Mouse (Mus musculus): Measurements from ENCODE around the gene Cavin1. TPM values are rescaled to one million over a fixed set of nuclear protein-coding genes. Genes with fewer than 3 reads are reported as not detected.

Cavin1 gene
- total and polyA plus RNA-seq, 3 experiments, result 3.4 to 9.0 TPM; not detected in 1

GRCm38 (mm10) chr11:100957244-100957643, 13.4 kb downstream of the Cavin1 start (continued):
- TF ChIP-seq TBP (IDR thresholded peaks at IDR 0.05; ENCODE audit: low read depth, low read length), result no peak

- no peak for TF ChIP-seq USF1 (IDR thresholded peaks at IDR 0.05; ENCODE audit: low read depth, low read length)
- peak; percentile 45 for TF ChIP-seq RAD21 (IDR thresholded peaks at IDR 0.05; ENCODE audit: low read depth, low read length)
- TF ChIP-seq MYC (IDR thresholded peaks at IDR 0.05; ENCODE audit: low read depth, low read length), result peak; percentile 73; the same call in 1 of the 2 replicates
- peak; percentile 66 for TF ChIP-seq SMC3 (IDR thresholded peaks at IDR 0.05; ENCODE audit: low read depth, low read length)
- TF ChIP-seq ETS1 (IDR thresholded peaks at IDR 0.05; ENCODE audit: low read depth, low read length), result no peak
- peak; percentile 58 for TF ChIP-seq ZC3H11A (IDR thresholded peaks at IDR 0.05; ENCODE audit: low read depth, low read length)
- no peak for TF ChIP-seq NELFE (IDR thresholded peaks at IDR 0.05; ENCODE audit: low read depth, low read length)
- 0 out of 2 replicates have a peak, but pooled peaks have one; percentile 21 for TF ChIP-seq ZNF384 (IDR thresholded peaks at IDR 0.05; ENCODE audit: low read depth, low read length)
- no peak for TF ChIP-seq UBTF (IDR thresholded peaks at IDR 0.05; ENCODE audit: borderline replicate concordance, insufficient read depth, low read depth, low read length)
- TF ChIP-seq ELF1 (IDR thresholded peaks at IDR 0.05; ENCODE audit: low read depth, low read length), result no peak
- TF ChIP-seq CTCF (IDR thresholded peaks at IDR 0.05 in 2 of 3, conservative IDR thresholded peaks at IDR 0.05 in 1 of 3; ENCODE audit: control insufficient read depth in 1 of 3, insufficient read depth in 1 of 3, low read depth in 2 of 3, low read length in 3 of 3, poor library complexity in 1 of 3, severe bottlenecking in 1 of 3), result peak; percentile 3 to 62 (median 16); a peak in 2 of 6 replicates
- peaks cover 0 to 6% of the 10 kb centered on the region in 2 experiments; a peak in 3 of 4 replicates for H3K4me1 ChIP-seq (ENCODE audit: control insufficient read depth in 1 of 2, insufficient read depth in 2 of 2, low read length in 2 of 2)
Measured at GRCm38 (mm10) chr11:100949540-100949939, 21.1 kb downstream of the Cavin1 start.

GRCm38 (mm10) chr11:100948317-100948716, 22.4 kb downstream of the Cavin1 start:
- no peak for DNase-seq (ENCODE audit: low read depth, low spot score)
- Histone ChIP-seq H3K27ac (ENCODE audit: control insufficient read depth, low read depth, low read length) (no peak overlapping the region), H3K36me3 (ENCODE audit: control insufficient read depth in 1 of 2, insufficient read depth in 2 of 2, low read length in 2 of 2) (no peaks in the 10 kb centered on the region), H3K4me1 (ENCODE audit: control insufficient read depth in 1 of 2, insufficient read depth in 2 of 2, low read length in 2 of 2) (peaks cover 0 to 6% of the 10 kb centered on the region in 2 experiments; a peak in 3 of 4 replicates), H3K9me3 (replicated peaks; ENCODE audit: insufficient read depth, low read length) (no peaks in the 10 kb centered on the region), H3K9ac (ENCODE audit: control insufficient read depth, low read depth, low read length, poor library complexity, severe bottlenecking) (no peak overlapping the region), H3K27me3 (ENCODE audit: control insufficient read depth in 1 of 2, insufficient read depth in 2 of 2, low read length in 2 of 2) (no peaks in the 10 kb centered on the region), H3K4me3 (ENCODE audit: control insufficient read depth in 1 of 2, insufficient read depth in 1 of 2, low read depth in 2 of 2, low read length in 2 of 2) (no peak overlapping the region), H3K79me2 (ENCODE audit: control insufficient read depth, insufficient read depth, low read length, poor library complexity) (no peaks in the 10 kb centered on the region)
- TF ChIP-seq MAX (IDR thresholded peaks at IDR 0.05; ENCODE audit: low read length) (peak; percentile 38; the same call in 1 of the 2 replicates), RCOR1 (IDR thresholded peaks at IDR 0.05; ENCODE audit: low read depth, low read length) (peak; percentile 58), GATA1 (IDR thresholded peaks at IDR 0.05; ENCODE audit: low read depth, low read length) (peak; percentile 57), MYC (IDR thresholded peaks at IDR 0.05; ENCODE audit: low read depth, low read length) (0 out of 2 replicates have a peak, but pooled peaks have one; percentile 40), ZKSCAN1 (IDR thresholded peaks at IDR 0.05; ENCODE audit: low read depth, low read length) (no peak), EP300 (IDR thresholded peaks at IDR 0.05; ENCODE audit: low read depth in 1 of 2, low read length in 2 of 2) (peak in 1 of 2 experiments; percentile 45; a peak in 1 of 4 replicates), BHLHE40 (IDR thresholded peaks at IDR 0.05; ENCODE audit: borderline replicate concordance, low read depth, low read length) (peak; percentile 89), USF2 (IDR thresholded peaks at IDR 0.05; ENCODE audit: borderline replicate concordance in 1 of 2, insufficient read depth in 1 of 2, low read depth in 1 of 2, low read length in 2 of 2) (no peak), JUND (IDR thresholded peaks at IDR 0.05; ENCODE audit: low read depth, low read length) (no peak), USF1 (IDR thresholded peaks at IDR 0.05; ENCODE audit: low read depth, low read length) (peak; percentile 34; the same call in 1 of the 2 replicates), TCF12 (IDR thresholded peaks at IDR 0.05; ENCODE audit: low read depth, low read length) (peak; percentile 38; the same call in 1 of the 2 replicates)

More at GRCm38 (mm10) chr11:100949540-100949939, 21.1 kb downstream of the Cavin1 start:
- no peaks in the 10 kb centered on the region for H3K36me3 ChIP-seq (ENCODE audit: control insufficient read depth in 1 of 2, insufficient read depth in 2 of 2, low read length in 2 of 2)
- H3K4me3 ChIP-seq (ENCODE audit: control insufficient read depth in 1 of 2, insufficient read depth in 1 of 2, low read depth in 2 of 2, low read length in 2 of 2), result no peak overlapping the region
- H3K9ac ChIP-seq (ENCODE audit: control insufficient read depth, low read depth, low read length, poor library complexity, severe bottlenecking), result no peak overlapping the region
- no peaks in the 10 kb centered on the region for H3K79me2 ChIP-seq (ENCODE audit: control insufficient read depth, insufficient read depth, low read length, poor library complexity)
- no peak for DNase-seq (ENCODE audit: low read depth, low spot score)
- H3K27ac ChIP-seq (ENCODE audit: control insufficient read depth, low read depth, low read length), result no peak overlapping the region
- H3K27me3 ChIP-seq (ENCODE audit: control insufficient read depth in 1 of 2, insufficient read depth in 2 of 2, low read length in 2 of 2), result no peaks in the 10 kb centered on the region
- no peaks in the 10 kb centered on the region for H3K9me3 ChIP-seq (replicated peaks; ENCODE audit: insufficient read depth, low read length)
